Mouse (Mus musculus): Measurements from ENCODE around the gene Rpn1. TPM values are rescaled to one million over a fixed set of nuclear protein-coding genes. Genes with fewer than 3 reads are reported as not detected.
A peak's percentile ranks its signal among the peaks of the same experiment; 100 is the strongest.

Gene Rpn1
- polyA plus RNA-seq, 1 experiment from 2014 or later, result 384 TPM

GRCm38 (mm10) chr6:88105783-88106611 lies 21.7 kb downstream of the Rpn1 start:
- Histone ChIP-seq H3K36me3 (peaks cover 38% of the 10 kb centered on the region), H3K4me2 (replicated peaks) (peak overlapping the region; percentile 47), H3K27me3 (no peaks in the 10 kb centered on the region), H3K9ac (peak overlapping the region; percentile 28; the same call in 1 of the 2 replicates), H3K27ac (replicated peaks) (peak overlapping the region; percentile 74), H3K4me3 (replicated peaks) (peak overlapping the region; percentile 23), H3K4me1 (peaks cover 10% of the 10 kb centered on the region), H3K9me3 (replicated peaks) (no peaks in the 10 kb centered on the region)
- peak; percentile 87; the same call in 1 of the 2 replicates for ATAC-seq (ENCODE audit: insufficient number of reproducible peaks, low FRiP score, low TSS enrichment, low read depth)
- WGBS, result 9% methylated on average over 32 of the region's 32 CpGs

- peaks cover 10% of the 10 kb centered on the region for H3K4me1 ChIP-seq
- ATAC-seq (ENCODE audit: insufficient number of reproducible peaks, low FRiP score, low TSS enrichment, low read depth), result no peak
- no peak overlapping the region for H3K9ac ChIP-seq
- H3K4me2 ChIP-seq (replicated peaks), result peak overlapping the region; percentile 47
- no peak overlapping the region for H3K4me3 ChIP-seq (replicated peaks)
- no peaks in the 10 kb centered on the region for H3K9me3 ChIP-seq (replicated peaks)
- 95% methylated on average over 12 of the region's 12 CpGs for WGBS
- no peak overlapping the region; the same call in 1 of the 2 replicates for H3K27ac ChIP-seq (replicated peaks)
- no peaks in the 10 kb centered on the region for H3K27me3 ChIP-seq
- peaks cover 31% of the 10 kb centered on the region for H3K36me3 ChIP-seq
These were observed 22.4 kb downstream of the Rpn1 start for GRCm38 (mm10) chr6:88106612-88107123.

- H3K4me3 ChIP-seq (replicated peaks), result no peak overlapping the region
- no peaks in the 10 kb centered on the region for H3K27me3 ChIP-seq
- no peak overlapping the region for H3K4me2 ChIP-seq (replicated peaks)
- no peak for ATAC-seq (ENCODE audit: insufficient number of reproducible peaks, low FRiP score, low TSS enrichment, low read depth)
- WGBS, result 84% methylated on average over 10 of the region's 10 CpGs
- H3K4me1 ChIP-seq, result peaks cover 12% of the 10 kb centered on the region
- H3K9me3 ChIP-seq (replicated peaks), result no peaks in the 10 kb centered on the region
- no peak overlapping the region for H3K9ac ChIP-seq
- H3K36me3 ChIP-seq, result peaks cover 19% of the 10 kb centered on the region
- H3K27ac ChIP-seq (replicated peaks), result no peak overlapping the region
These were observed 23.6 kb downstream of the Rpn1 start for GRCm38 (mm10) chr6:88107661-88108535.

GRCm38 (mm10) chr6:88113139-88113538 lies 28.9 kb downstream of the Rpn1 start:
- H3K4me3 ChIP-seq (replicated peaks), result no peak overlapping the region
- no peaks in the 10 kb centered on the region for H3K27me3 ChIP-seq
- H3K36me3 ChIP-seq, result no peaks in the 10 kb centered on the region
- ATAC-seq (ENCODE audit: insufficient number of reproducible peaks, low FRiP score, low TSS enrichment, low read depth), result no peak
- no peak overlapping the region; the same call in 1 of the 2 replicates for H3K4me2 ChIP-seq (replicated peaks)
- H3K4me1 ChIP-seq, result peaks cover 32% of the 10 kb centered on the region
- H3K9me3 ChIP-seq (replicated peaks), result no peaks in the 10 kb centered on the region
- 0 out of 2 replicates have a peak overlapping the region, but pooled peaks have one; percentile 76 for H3K27ac ChIP-seq (replicated peaks)
- 27% methylated on average over 7 of the region's 7 CpGs for WGBS
- H3K9ac ChIP-seq, result no peak overlapping the region

GRCm38 (mm10) chr6:88114414-88114813 lies 30.1 kb downstream of the Rpn1 start:
- ATAC-seq (ENCODE audit: insufficient number of reproducible peaks, low FRiP score, low TSS enrichment, low read depth), result 0 out of 2 replicates have a peak, but pooled peaks have one; percentile 25
- H3K4me2 ChIP-seq (replicated peaks), result no peak overlapping the region
- peak overlapping the region; percentile 76 for H3K27ac ChIP-seq (replicated peaks)
- 33% methylated on average over 5 of the region's 5 CpGs for WGBS
- no peaks in the 10 kb centered on the region for H3K36me3 ChIP-seq
- H3K9me3 ChIP-seq (replicated peaks), result no peaks in the 10 kb centered on the region
- H3K9ac ChIP-seq, result no peak overlapping the region
- peaks cover 32% of the 10 kb centered on the region for H3K4me1 ChIP-seq
- no peak overlapping the region for H3K4me3 ChIP-seq (replicated peaks)
- H3K27me3 ChIP-seq, result no peaks in the 10 kb centered on the region

GRCm38 (mm10) chr6:88116347-88117183 lies 32.3 kb downstream of the Rpn1 start:
- 65% methylated on average over 21 of the region's 21 CpGs for WGBS
- no peaks in the 10 kb centered on the region for H3K27me3 ChIP-seq
- H3K36me3 ChIP-seq, result no peaks in the 10 kb centered on the region
- no peak overlapping the region for H3K9ac ChIP-seq
- no peak overlapping the region for H3K4me3 ChIP-seq (replicated peaks)
- no peaks in the 10 kb centered on the region for H3K9me3 ChIP-seq (replicated peaks)
- no peak overlapping the region for H3K4me2 ChIP-seq (replicated peaks)
- H3K27ac ChIP-seq (replicated peaks), result peak overlapping the region; percentile 56
- ATAC-seq (ENCODE audit: insufficient number of reproducible peaks, low FRiP score, low TSS enrichment, low read depth), result peak; percentile 36; the same call in 1 of the 2 replicates
- peaks cover 32% of the 10 kb centered on the region for H3K4me1 ChIP-seq

GRCm38 (mm10) chr6:88117184-88117575 lies 32.9 kb downstream of the Rpn1 start:
- no peak overlapping the region for H3K27ac ChIP-seq (replicated peaks)
- H3K9ac ChIP-seq, result no peak overlapping the region
- no peaks in the 10 kb centered on the region for H3K9me3 ChIP-seq (replicated peaks)
- no peak overlapping the region for H3K4me3 ChIP-seq (replicated peaks)
- H3K36me3 ChIP-seq, result no peaks in the 10 kb centered on the region
- H3K4me2 ChIP-seq (replicated peaks), result no peak overlapping the region
- no peak for ATAC-seq (ENCODE audit: insufficient number of reproducible peaks, low FRiP score, low TSS enrichment, low read depth)
- WGBS, result 66% methylated on average over 10 of the region's 10 CpGs
- no peaks in the 10 kb centered on the region for H3K27me3 ChIP-seq
- peaks cover 32% of the 10 kb centered on the region for H3K4me1 ChIP-seq

GRCm38 (mm10) chr6:88119309-88119708 lies 35.0 kb downstream of the Rpn1 start:
- 75% methylated on average over 5 of the region's 5 CpGs for WGBS
- H3K36me3 ChIP-seq, result no peaks in the 10 kb centered on the region
- H3K9me3 ChIP-seq (replicated peaks), result no peaks in the 10 kb centered on the region
- no peak overlapping the region for H3K9ac ChIP-seq
- no peak overlapping the region for H3K4me3 ChIP-seq (replicated peaks)
- H3K27ac ChIP-seq (replicated peaks), result no peak overlapping the region
- peaks cover 29% of the 10 kb centered on the region for H3K4me1 ChIP-seq
- H3K27me3 ChIP-seq, result no peaks in the 10 kb centered on the region
- no peak for ATAC-seq (ENCODE audit: insufficient number of reproducible peaks, low FRiP score, low TSS enrichment, low read depth)
- H3K4me2 ChIP-seq (replicated peaks), result no peak overlapping the region

- Histone ChIP-seq H3K4me3 (replicated peaks) (no peak overlapping the region), H3K4me1 (peaks cover 25% of the 10 kb centered on the region), H3K9me3 (replicated peaks) (no peaks in the 10 kb centered on the region), H3K9ac (no peak overlapping the region), H3K27me3 (no peaks in the 10 kb centered on the region), H3K4me2 (replicated peaks) (no peak overlapping the region), H3K36me3 (no peaks in the 10 kb centered on the region), H3K27ac (replicated peaks) (no peak overlapping the region)
- 86% methylated on average over 7 of the region's 7 CpGs for WGBS
- no peak for ATAC-seq (ENCODE audit: insufficient number of reproducible peaks, low FRiP score, low TSS enrichment, low read depth)
These were observed 36.5 kb downstream of the Rpn1 start for GRCm38 (mm10) chr6:88120813-88121212.

GRCm38 (mm10) chr6:88121781-88122180 lies 37.5 kb downstream of the Rpn1 start:
- WGBS, result 56% methylated on average over 2 of the region's 2 CpGs
- H3K36me3 ChIP-seq, result no peaks in the 10 kb centered on the region
- H3K9ac ChIP-seq, result no peak overlapping the region
- no peak overlapping the region for H3K4me3 ChIP-seq (replicated peaks)
- H3K27me3 ChIP-seq, result no peaks in the 10 kb centered on the region
- H3K9me3 ChIP-seq (replicated peaks), result no peaks in the 10 kb centered on the region
- H3K4me1 ChIP-seq, result peaks cover 18% of the 10 kb centered on the region
- no peak overlapping the region for H3K27ac ChIP-seq (replicated peaks)
- no peak for ATAC-seq (ENCODE audit: insufficient number of reproducible peaks, low FRiP score, low TSS enrichment, low read depth)
- no peak overlapping the region for H3K4me2 ChIP-seq (replicated peaks)
